Mouse (Mus musculus): ENCODE results near the gene Hspa12b.

DNA sequence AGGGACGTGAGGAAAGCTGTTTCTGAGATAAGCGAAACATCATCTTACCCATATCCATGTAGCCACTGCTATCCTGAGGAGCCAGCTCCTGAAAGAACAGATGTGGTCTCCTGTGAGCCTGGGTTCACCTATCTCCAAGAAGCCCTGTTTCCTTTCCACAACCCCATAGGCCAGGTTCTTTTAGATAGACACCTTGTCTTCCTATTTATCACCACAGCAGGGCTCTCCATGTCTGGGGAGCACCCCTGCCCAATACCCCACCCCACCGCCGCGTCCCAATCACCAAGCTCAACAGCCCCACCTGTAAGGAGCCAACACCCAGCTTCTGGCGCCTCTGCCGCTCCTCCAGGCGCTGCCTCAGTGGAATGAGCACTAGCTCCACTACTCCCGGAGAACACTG is 45.2 kb downstream of the Hspa12b start:
- TF ChIP-seq CTCF (conservative IDR thresholded peaks at IDR 0.05; ENCODE audit: insufficient read depth, insufficient read length, low read depth, low read length): no peak
- TF ChIP-seq POLR2A (IDR thresholded peaks at IDR 0.05; ENCODE audit: low read depth, low read length): no peak

All from kidney, adult 2 months (tissue).